Mouse (Mus musculus) brain, adult 2 months (tissue): ENCODE measurements at regions not wholly inside any gene's neighbourhood (a gene's known extent, or its start where the extent isn't known, plus 50 kb on each side); places are given as distances from the start of the nearest gene placed in this dataset.
"Not testable (repeated sequence)": the region's sequence is repeated elsewhere in the genome, so short reads cannot be mapped to it uniquely, and the experiment has no call there.

Source experiments
- DNase-seq: peaks from one replicate; pipeline ENCODE4 v3.0.0; 2011; ENCODE audit warnings: low read depth, low spot score

DNA sequence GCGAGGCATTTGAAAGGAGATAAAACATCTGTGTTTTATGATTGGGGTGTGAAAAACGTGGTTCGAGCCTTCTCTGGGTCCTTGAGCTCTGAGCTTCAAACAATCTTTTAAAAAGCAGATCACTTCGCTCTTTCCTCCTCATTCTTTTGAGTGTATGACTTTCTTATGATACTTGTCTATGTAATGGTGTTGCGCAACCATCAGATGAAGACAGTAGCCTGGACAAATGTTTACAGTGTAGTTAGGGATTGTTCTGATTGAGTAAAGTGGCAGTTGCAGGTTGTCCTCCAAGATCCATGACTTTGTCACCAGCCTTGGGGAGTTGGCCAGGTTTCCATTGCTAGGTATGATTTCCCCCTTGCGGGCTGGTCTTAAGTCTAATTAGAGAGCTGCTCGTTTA, 116.1 kb upstream of the Pfn2 start:
- no peak for DNase-seq

- DNase-seq = not testable (repeated sequence)
Measured at GRCm38 (mm10) chr3:57970614-57971013, 122.7 kb upstream of the Pfn2 start.

DNA sequence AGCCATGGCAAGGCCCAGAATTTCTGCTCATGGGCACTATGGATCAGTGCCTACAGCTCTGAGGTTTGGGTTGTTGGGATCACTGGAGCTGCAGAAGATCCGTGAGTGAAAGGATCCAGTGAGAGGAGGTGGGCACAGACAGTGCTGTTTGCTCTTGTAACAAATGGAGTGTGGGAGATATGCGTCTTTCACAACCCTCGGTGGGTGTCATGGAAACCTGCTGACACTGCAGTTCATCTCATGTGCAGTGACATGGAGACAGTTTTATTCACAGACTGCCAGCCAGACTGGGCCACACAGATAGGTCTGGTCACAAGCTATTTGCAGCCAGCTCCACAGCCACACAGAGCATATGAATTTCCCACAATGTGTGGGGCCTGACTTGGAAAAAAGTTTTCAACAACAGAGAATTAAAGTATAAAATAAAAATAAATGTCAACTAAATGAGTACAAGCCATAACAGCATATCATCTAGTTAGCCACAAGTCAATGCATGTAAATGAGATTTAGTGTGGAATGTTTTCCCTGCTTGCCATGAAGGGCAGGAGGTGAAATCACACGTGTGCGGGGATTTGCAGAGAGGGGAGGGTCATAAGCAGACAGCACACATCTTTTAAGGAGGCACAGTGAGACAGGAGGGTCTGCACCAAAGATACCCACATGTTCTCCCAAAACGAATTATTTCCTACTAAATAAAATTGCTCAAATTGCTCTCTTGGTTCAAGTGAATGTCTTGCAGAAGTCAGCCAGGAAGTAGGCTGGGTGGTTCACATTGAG, 124.8 kb upstream of the Pfn2 start:
- peak; percentile 40 for DNase-seq

DNA sequence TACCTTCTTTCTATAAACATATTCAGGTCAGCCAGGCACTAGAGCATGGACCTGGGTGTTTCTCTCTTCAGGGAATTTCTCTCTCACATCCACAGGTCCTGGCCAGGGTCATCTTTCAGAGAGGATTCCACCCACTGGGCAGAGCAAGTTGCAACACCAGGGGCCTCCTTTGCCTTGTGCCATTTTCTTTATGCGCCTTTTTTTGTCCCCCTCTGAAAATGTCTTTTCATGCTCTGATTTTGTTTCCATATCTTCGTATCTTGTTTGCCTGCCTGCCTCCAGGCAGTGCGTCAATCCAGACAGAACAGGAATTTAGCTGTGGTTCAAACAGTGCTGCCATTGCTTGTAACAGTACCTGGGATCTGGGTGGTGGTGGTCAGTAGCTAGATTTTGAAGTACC, 125.7 kb upstream of the Pfn2 start:
- no peak for DNase-seq

DNA sequence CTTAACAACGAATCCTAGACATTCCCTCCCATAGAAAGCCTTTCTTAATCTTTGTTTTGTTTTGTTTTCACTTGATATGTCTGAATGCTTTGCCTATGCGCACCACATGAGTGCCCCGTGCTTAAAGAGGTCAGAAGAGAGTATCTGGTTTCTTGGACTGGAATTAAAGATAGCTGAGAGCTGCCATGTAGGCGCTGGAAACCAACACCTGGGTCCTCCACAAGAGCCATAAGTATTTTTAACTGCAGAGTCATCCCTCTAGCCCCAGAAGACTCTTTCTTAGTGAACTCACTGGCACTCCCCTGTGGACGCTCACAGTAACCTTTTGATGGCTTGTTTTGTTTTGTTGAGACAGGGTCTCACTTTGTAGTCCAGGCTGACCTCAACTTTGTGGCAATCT, 127.5 kb upstream of the Pfn2 start:
- DNase-seq = no peak

DNA sequence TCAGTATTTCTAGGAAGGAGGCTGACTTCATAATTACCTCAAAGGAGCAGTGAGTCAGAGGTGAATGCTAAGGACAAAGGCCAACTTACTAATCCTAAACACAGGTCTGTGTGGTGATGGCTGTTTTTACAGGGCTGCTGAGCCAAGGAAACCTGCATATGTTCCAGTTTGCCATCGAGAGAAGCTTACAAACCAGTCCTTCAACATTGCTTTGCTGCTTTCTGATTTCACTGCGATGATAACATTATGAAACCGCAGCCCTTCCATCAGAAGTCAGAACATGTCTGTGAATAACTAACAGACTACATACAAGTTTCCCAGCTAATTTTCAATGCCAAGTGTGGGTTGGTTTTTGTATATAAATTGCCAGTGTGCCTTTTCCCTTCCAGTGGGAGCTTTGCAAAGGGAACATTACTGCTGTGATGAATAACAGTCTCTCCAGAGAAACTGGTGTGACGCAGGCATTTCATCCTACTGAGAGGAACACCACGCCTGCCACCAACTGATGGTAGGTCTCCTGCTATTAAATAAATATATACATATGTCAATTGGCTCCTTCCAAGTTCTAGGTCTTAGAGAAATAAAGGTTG, 128.9 kb upstream of the Pfn2 start:
- peak; percentile 71 for DNase-seq

DNA sequence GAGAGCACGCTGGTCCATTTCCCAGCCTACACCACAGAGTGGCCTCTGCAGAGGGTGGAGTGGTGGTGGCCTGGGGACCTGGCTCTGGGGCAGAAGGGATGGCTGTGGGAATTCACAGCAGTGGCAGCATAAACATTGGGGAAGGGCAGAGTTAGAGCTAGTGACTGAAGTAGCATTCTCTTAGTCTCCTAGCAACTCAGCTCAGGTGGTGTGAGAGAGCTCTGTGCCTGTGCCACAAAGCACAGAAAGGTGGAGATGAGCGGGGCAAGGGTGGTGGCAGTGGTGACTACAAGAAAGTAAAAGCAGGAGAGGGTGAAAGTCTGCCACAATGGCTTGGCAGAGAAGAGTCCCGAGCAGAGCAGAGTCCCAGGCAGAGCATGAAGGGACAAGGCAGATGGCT, 140.3 kb upstream of the Pfn2 start:
- DNase-seq = no peak

GRCm38 (mm10) chr3:57990738-57991137, 142.9 kb upstream of the Pfn2 start:
- DNase-seq = no peak

DNA sequence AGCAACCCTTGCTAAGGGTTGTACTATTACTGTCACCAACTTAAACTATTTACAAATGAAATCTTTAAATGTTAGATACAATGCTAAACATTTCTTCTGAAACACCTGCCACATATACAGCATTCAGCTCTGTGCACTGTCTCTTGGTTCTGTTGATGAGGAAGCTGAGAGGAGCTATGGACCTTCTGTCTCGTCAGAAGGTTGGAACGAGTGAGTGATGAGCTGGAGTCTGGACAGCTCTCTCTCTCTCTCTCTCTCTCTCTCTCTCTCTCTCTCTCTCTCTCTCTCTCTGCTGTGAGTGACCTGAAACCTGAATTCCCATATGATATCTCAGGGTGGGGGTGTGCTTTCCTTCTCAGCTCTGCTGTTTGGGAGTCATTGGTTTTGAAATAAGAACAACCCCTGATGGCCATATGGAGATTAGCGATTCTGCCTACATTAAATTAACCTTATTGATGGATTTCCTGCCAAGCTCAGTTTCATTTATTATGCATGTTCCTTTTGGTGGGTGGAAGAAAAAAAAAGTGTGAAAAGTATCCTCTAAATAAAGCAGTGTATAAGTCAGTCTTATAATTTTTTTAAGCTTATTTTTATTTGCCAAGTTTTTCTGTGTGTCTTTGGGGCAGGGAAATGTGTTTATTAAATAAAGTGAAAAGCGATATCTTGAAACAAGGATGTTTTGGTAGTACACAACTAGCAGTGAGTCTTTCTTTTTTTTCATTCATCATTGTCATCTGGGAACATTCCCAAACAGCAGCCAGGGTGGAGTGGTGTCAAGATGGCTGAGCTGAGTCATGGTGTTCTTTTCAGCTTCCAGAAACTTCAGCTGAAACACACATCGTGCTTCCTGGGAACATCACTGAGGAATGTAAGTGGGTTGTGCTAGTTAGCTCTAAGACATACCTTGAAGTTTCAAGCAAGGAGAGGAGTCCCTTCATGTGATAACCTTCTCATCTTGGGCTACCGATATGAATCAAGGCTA, 150.5 kb upstream of the Pfn2 start:
- peak; percentile 89 for DNase-seq

DNA sequence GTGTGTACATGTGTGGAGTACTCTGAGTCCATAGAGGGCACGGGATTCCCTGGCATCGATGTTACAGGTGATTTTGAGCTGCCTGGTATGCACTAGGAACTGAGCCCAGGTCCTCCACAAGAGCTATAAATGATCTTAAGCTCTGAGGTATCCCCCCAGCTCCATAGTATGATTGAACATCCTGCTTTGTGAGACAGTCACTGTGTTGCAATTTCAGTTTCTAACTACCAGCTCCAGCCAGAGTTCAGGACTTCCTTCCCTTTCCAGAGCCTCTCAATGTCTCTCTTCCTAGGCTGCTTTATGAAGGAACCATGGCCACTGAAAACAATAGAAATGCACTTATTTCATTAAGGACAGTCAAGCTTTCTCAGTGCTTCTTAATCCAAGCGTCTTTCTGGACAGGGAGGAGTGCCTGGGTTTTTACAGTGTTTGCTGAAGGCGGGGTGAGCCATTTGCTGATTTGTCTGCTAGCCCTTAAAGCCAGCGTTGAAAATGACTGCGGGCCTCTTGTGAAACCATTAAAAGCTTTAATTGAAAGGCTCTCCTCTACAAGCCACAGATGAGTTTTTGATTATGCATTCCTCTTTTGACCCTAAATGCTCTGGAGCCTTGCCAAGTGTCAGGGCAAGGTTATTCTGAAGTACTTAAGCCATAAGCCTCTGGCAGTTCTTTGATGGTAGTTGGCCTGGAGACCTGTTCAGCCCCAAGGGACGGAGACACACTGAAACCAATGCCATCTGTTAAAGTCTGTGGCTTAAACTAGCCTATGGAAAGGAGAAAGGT, 155.1 kb upstream of the Pfn2 start:
- DNase-seq = no peak

DNA sequence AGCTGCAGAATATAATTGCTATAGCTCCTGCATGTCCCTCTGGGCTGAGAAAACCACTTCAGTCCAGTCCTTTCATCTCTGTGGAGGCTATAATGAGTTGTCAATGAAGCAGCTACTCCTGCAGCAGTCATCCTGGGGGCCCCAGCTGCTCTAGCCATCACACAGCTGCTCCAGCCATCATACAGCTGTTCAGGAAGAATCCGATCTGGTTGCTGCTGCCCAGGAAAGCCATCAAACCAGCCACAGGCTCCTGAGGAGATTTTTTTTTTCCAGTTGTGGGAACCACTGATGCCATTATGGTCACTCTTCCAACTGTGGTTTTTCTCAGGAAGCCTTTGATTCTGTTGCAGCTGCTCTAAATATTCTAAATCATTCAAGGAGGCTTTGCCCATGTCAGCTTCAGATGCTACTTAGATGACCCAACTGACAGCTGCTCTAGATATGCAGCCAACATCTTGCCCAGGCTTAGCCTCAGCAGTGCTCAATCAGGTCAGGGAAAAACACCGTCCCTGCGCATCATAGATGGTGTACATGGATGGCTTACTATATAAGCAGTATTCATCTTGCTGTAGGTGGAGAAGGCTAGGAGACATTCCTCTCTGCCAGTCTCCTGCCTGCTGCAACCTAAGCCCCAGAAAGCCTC, 177.0 kb upstream of the Pfn2 start:
- no peak for DNase-seq

DNA sequence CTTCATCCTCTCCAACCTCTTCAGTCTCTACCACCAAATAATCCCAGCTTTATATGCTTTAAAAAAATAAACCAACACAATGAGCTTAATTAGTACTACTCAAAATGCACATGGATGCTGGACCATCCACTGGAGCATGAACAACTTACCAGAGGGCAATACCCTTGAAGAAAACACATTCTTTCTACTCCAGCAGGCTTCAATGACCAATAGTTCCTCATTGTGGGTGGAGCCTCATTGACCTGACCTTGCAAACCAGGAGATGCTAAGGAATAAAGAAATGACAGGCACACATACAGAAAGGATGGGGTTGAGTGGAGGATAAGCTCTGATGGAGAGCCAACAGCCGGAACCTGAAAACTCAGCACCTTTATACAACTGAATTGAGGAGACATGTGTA, 201.7 kb upstream of the Pfn2 start:
- DNase-seq = no peak

DNA sequence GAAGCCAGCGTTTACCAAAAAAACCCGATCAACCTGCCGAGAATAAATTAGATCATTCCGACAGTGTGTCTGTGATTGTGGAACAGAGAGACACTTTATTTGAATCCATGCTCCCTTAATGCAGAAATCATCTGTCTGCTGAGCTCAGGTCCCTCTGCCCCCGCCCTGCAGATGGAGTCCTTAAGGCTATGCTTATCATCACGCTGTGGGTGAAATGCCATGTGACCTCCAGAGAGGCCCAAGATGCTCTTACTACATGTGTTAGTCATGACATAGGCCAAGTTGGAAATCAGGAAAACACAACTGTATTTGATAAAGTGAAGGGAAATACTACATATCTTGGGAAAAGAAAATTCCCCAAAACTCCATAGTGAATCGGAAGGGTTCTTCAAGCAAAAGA, 206.8 kb upstream of the Pfn2 start:
- DNase-seq = no peak

DNA sequence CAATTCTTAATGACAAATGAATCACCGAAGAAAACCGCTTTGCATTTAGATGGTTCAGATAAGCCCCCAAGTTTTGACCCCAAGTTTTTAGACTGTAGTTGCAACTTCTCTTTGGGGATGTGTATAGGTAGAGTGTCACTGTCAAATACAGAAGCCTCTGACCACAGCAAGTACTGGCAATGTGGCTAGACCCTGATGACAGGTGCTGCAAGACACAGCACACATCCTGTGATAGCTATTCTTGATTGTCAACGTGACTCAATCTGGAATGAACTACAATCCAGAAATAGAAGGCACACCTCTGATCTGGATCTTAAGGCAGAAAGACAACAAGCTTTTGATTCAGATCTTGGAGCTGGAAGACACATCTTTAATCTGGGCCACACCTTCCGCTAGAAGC, 207.3 kb upstream of the Pfn2 start:
- DNase-seq = no peak

- no peak for DNase-seq
Measured at GRCm38 (mm10) chr3:58056191-58057063, 208.5 kb upstream of the Pfn2 start.

- no peak for DNase-seq
Measured at GRCm38 (mm10) chr3:58057064-58057396, 209.2 kb upstream of the Pfn2 start.

DNA sequence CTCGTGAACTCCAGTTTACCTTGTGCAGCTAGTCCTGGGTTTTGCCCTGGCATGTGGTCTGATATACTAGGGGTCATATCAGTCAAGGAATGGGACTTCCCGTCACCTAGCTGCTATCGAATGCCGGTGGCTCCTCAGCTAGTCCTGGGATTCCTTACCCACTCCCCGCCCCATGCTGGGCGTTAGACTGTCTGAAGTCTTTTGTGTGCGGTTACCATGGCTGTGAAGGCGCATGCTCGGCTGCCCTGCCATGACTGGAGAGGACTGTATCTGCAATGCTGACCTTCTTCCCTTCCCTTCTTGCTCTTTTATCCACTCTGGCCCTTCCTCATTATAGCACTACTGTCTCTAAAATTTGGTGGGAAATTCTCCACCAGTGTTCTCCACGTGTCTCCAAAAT, 210.3 kb upstream of the Pfn2 start:
- DNase-seq = no peak

DNA sequence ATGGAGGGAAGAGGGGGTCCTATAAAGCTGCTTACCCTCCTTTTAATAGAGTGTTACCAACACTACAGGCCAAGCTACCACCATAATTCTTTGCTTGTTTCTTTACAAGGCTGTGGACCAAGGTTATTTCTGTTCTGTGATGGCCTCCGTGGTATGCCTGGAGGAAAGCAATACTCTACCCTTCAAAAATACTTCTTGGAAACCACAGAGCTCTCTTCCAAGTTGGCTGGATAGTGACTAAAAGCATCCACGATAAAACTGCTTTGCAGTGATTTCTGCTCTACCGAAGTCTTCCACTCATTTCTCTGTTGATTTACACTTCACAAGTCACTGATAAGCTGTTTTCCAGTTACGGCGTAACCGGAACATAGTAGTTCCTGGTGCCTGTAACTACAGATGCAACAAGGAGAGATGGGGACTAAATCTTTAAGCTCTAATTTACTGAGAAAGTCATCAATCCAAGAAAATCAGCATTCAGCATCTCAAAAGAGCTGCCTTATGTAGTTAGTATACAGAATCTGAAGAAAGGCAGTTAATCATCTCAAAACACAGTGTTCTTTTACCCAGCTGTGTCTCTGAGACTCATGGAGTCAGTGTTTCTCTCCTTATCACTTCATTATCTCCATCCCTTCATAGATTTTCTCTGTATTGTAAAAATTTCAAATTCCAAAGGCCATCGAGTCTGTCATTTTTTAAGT, 216.1 kb upstream of the Pfn2 start:
- peak; percentile 3 for DNase-seq

- no peak for DNase-seq
Measured at GRCm38 (mm10) chr3:58071574-58071973, 223.7 kb upstream of the Pfn2 start.
